In genomic region chr11:117076576-117077196, GRCm38 (mm10) we compare ENCODE assay signal across 8 mouse cellular contexts. TPM values are rescaled to one million over a fixed set of nuclear protein-coding genes. Genes with fewer than 3 reads are reported as not detected.
DNase-seq lines count a peak whose midpoint lies in the region; ATAC-seq and TF ChIP-seq lines count a peak whose summit lies in the region.

No protein-coding gene starts in this region.

- H3K9ac ChIP-seq in embryonic facial prominence, embryonic 12.5 days, result peak overlapping the region; percentile 84

- H3K27ac ChIP-seq in embryonic facial prominence, embryonic 12.5 days, result peak overlapping the region; percentile 81
- peak overlapping the region; percentile 61 for H3K27ac ChIP-seq in kidney, adult 2 months (ENCODE audit: insufficient read depth, low read depth, low read length)

- WGBS in embryonic facial prominence, embryonic 12.5 days, result under 1% methylated on average over 54 of the region's 54 CpGs
- WGBS in kidney, adult 2 months, result under 1% methylated on average over 54 of the region's 54 CpGs

- peak overlapping the region; percentile 90 for H3K4me2 ChIP-seq in embryonic facial prominence, embryonic 12.5 days (replicated peaks)

- no peaks in the 10 kb centered on the region for H3K9me3 ChIP-seq in embryonic facial prominence, embryonic 12.5 days

- TF ChIP-seq CTCF in kidney, adult 2 months (conservative IDR thresholded peaks at IDR 0.05; ENCODE audit: insufficient read depth, insufficient read length, low read depth, low read length), result no peak

- H3K4me1 ChIP-seq in embryonic facial prominence, embryonic 12.5 days, result peaks cover 19% of the 10 kb centered on the region
- H3K4me1 ChIP-seq in kidney, adult 2 months (ENCODE audit: control insufficient read depth, insufficient read depth, low read length), result peaks cover 19% of the 10 kb centered on the region

- peak overlapping the region; percentile 79 for H3K4me3 ChIP-seq in embryonic facial prominence, embryonic 12.5 days
- H3K4me3 ChIP-seq in kidney, adult 2 months (ENCODE audit: insufficient read depth, low read depth, low read length), result peak overlapping the region; percentile 73

- H3K27me3 ChIP-seq in embryonic facial prominence, embryonic 12.5 days, result no peaks in the 10 kb centered on the region
- no peaks in the 10 kb centered on the region for H3K27me3 ChIP-seq in kidney, adult 2 months (replicated peaks; ENCODE audit: control insufficient read depth, insufficient read depth, low read length)

- peaks cover 27% of the 10 kb centered on the region for H3K36me3 ChIP-seq in embryonic facial prominence, embryonic 12.5 days
- no peaks in the 10 kb centered on the region for H3K36me3 ChIP-seq in kidney, adult 2 months (ENCODE audit: control insufficient read depth, insufficient read depth, low read length)

- peak; percentile 43 for TF ChIP-seq POLR2A in kidney, adult 2 months (IDR thresholded peaks at IDR 0.05; ENCODE audit: low read depth, low read length)

- DNase-seq in 416B (ENCODE audit: low read depth) (peak; percentile 94), liver (peak; percentile 85)
- DNase-seq in adrenal gland, postnatal 25 days, result peak; percentile 83
- peak; percentile 93 for DNase-seq in heart, adult 18-20 months
- peak; percentile 93 for DNase-seq in kidney, adult 2 months
- DNase-seq in monocyte, adult 2 months (ENCODE audit: low read depth in 1 of 2, low spot score in 2 of 2), result peak; percentile 41 to 64
- peak; percentile 65 to 76 for DNase-seq in spleen, postnatal 14 days (ENCODE audit: low spot score in 2 of 2)

- ATAC-seq in embryonic facial prominence, embryonic 12.5 days (ENCODE audit: insufficient number of reproducible peaks, insufficient read depth, low FRiP score, low TSS enrichment), result 0 out of 2 replicates have a peak, but pooled peaks have one; percentile 49

RNA-seq across cellular contexts. Expression of gene Sec14l1, which starts 38.3 kb away (rescaled TPM):
- 157 and 195 TPM in 2 replicates for total RNA-seq in adrenal gland, postnatal 25 days (2021)
- polyA plus RNA-seq in embryonic facial prominence, embryonic 12.5 days (2016; fragmentation: Nextera tagmentation; extraction: Ambion mirVana), result 55.6 and 61.0 TPM in 2 replicates
- 10 to 100 TPM; 86.8 to 98.2 TPM for total RNA-seq in heart, adult 18-20 months (2021)
- polyA plus RNA-seq in kidney, adult 2 months (2012; rRNA removed), result 49.1 and 52.2 TPM in 2 replicates

Comparison
In these comparisons a context has a peak if more than half of its experiments do, and no peak if none do; other contexts are left out.
1. Peak in every context shown above with its lines: DNase-seq, ATAC-seq, H3K4me3 ChIP-seq and H3K27ac ChIP-seq.